Comparison of ENCODE assay signal across 22 mouse cellular contexts in the genomic region with DNA sequence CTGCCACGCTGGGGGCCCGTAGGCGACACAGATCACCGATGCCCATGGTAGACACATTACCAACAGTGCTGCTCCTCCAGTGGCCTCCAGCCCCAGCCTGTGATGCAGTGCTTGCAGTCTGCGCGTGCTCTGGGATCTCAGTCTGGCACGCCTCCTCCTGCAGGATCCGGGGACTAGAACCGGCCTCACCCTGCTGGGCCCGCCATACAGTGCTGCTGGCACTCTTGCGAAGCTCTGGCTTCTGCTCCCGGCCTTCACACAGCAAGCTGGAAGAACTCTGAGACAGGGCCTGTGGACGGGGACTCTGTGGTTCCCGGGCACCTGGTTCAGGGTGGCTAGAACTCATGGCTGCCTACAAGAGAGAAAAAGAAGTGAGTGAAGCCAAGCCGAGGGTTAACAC. TPM values are rescaled to one million over a fixed set of nuclear protein-coding genes. Genes with fewer than 3 reads are reported as not detected.
A peak's percentile ranks its signal among the peaks of the same experiment; 100 is the strongest.
DNase-seq lines count a peak whose midpoint lies in the region; ATAC-seq lines count a peak whose summit lies in the region.
"Had no signal": no experiment of that assay in that cellular context is flagged by ENCODE, and none has a peak within 500 bp of the region (broad histone marks: within the 10 kb centered on the region; RNA-seq: fewer than 3 reads in every experiment).

No protein-coding gene starts in this region.

- H3K9me3 ChIP-seq in forebrain, embryonic 10.5 days: no peaks in the 10 kb centered on the region
- no peaks in the 10 kb centered on the region for H3K9me3 ChIP-seq in forebrain, embryonic 15.5 days
- H3K9me3 ChIP-seq: heart, embryonic 10.5 days; hindbrain, embryonic 12.5 days had no signal

- no peak overlapping the region for H3K4me3 ChIP-seq in forebrain, embryonic 10.5 days
- H3K4me3 ChIP-seq in forebrain, embryonic 15.5 days: no peak overlapping the region
- H3K4me3 ChIP-seq: heart, embryonic 10.5 days; hindbrain, embryonic 12.5 days had no signal

- no peaks in the 10 kb centered on the region for H3K36me3 ChIP-seq in forebrain, embryonic 10.5 days (replicated peaks)
- H3K36me3 ChIP-seq in forebrain, embryonic 15.5 days: no peaks in the 10 kb centered on the region
- H3K36me3 ChIP-seq: heart, embryonic 10.5 days had no signal

- no peak overlapping the region for H3K4me2 ChIP-seq in forebrain, embryonic 15.5 days (replicated peaks)
- H3K4me2 ChIP-seq: hindbrain, embryonic 12.5 days had no signal

- DNase-seq in forebrain, embryonic 10.5 days (ENCODE audit: extremely low spot score, low spot score): no peak
- DNase-seq in ZHBTc4 (ENCODE audit: low read depth, low spot score): peak; percentile 21
- DNase-seq in cerebellum, adult 9-11 months: peak; percentile 49
- peak; percentile 21 to 41 for DNase-seq in cerebellum, postnatal 36 days
- no peak for DNase-seq in lung, postnatal 4 days
- no peak for DNase-seq in layer of hippocampus, adult 9-10 months (ENCODE audit: low spot score)
- DNase-seq in c-Kit-positive CD71-positive TER-119-positive erythroid progenitor cells, embryonic 14.5 days (ENCODE audit: low spot score): no peak
- DNase-seq: adrenal gland, postnatal 14 days; gastrocnemius, postnatal 10 days; heart, adult 18-20 months; heart, postnatal 10 days; heart, postnatal 4 days; kidney, adult 8-10 months had no signal

- peaks cover 18% of the 10 kb centered on the region for H3K27me3 ChIP-seq in forebrain, embryonic 10.5 days (ENCODE audit: poor library complexity, severe bottlenecking)
- no peaks in the 10 kb centered on the region for H3K27me3 ChIP-seq in forebrain, embryonic 15.5 days

- 89% methylated on average over 15 of the region's 15 CpGs for WGBS in forebrain, embryonic 10.5 days
- WGBS in forebrain, embryonic 15.5 days: 92% methylated on average over 15 of the region's 15 CpGs

- H3K27ac ChIP-seq in forebrain, embryonic 10.5 days: 0 out of 2 replicates have a peak overlapping the region, but pooled peaks have one; percentile 17
- no peak overlapping the region for H3K27ac ChIP-seq in forebrain, embryonic 15.5 days (replicated peaks)
- H3K27ac ChIP-seq: heart, embryonic 10.5 days; hindbrain, embryonic 12.5 days had no signal

- no peak overlapping the region for H3K9ac ChIP-seq in forebrain, embryonic 15.5 days (replicated peaks)
- H3K9ac ChIP-seq: hindbrain, embryonic 12.5 days had no signal

- no peak for ATAC-seq in forebrain, embryonic 15.5 days (replicated peaks)
- ATAC-seq: activated CD4-positive, CD25-positive, alpha-beta regulatory T cell, adult 4 months; forebrain, embryonic 14.5 days; hindbrain, embryonic 16.5 days; inflammation-experienced regulatory T-cells, adult 6 months; intestine, postnatal 0 days had no signal

- H3K4me1 ChIP-seq in forebrain, embryonic 10.5 days: peaks cover 15% of the 10 kb centered on the region
- 0 out of 2 replicates have a peak, but pooled peaks cover 2% of the 10 kb centered on the region for H3K4me1 ChIP-seq in forebrain, embryonic 15.5 days

RNA-seq across cellular contexts. Expression of a gene that starts 6.0 kb away (rescaled TPM):
- 0.32 and 0.33 TPM in 2 replicates for polyA plus RNA-seq in forebrain, embryonic 10.5 days (2016; fragmentation: Nextera tagmentation; extraction: Ambion mirVana)
- polyA plus RNA-seq in forebrain, embryonic 15.5 days (2015; fragmentation: Nextera tagmentation; extraction: Ambion mirVana): 3.8 and 3.9 TPM in 2 replicates
- polyA plus RNA-seq: activated CD4-positive, CD25-positive, alpha-beta regulatory T cell, adult 4 months had no signal

RNA-seq across cellular contexts. Expression of a gene that starts 23.9 kb away (rescaled TPM):
- polyA plus RNA-seq in forebrain, embryonic 10.5 days (2016; fragmentation: Nextera tagmentation; extraction: Ambion mirVana): 0.06 and 0.10 TPM in 2 replicates
- 0.41 and 0.65 TPM in 2 replicates for polyA plus RNA-seq in forebrain, embryonic 15.5 days (2015; fragmentation: Nextera tagmentation; extraction: Ambion mirVana)

RNA-seq across cellular contexts. Expression of a gene that starts 43.2 kb away (rescaled TPM):
- polyA plus RNA-seq in forebrain, embryonic 10.5 days (2016; fragmentation: Nextera tagmentation; extraction: Ambion mirVana): not detected in 2 replicates
- 0.04 and 0.05 TPM in 2 replicates for polyA plus RNA-seq in forebrain, embryonic 15.5 days (2015; fragmentation: Nextera tagmentation; extraction: Ambion mirVana)
- polyA plus RNA-seq: activated CD4-positive, CD25-positive, alpha-beta regulatory T cell, adult 4 months; embryonic facial prominence, embryonic 14.5 days; inflammation-experienced regulatory T-cells, adult 6 months had no signal

Comparison
In these comparisons a context has a peak if more than half of its experiments do, and no peak if none do; other contexts are left out.
1. DNase-seq: peak in ZHBTc4 (single experiment), cerebellum, adult 9-11 months (single experiment) and cerebellum, postnatal 36 days (2 of 2); none in forebrain, embryonic 10.5 days (single experiment), lung, postnatal 4 days (0 of 2), layer of hippocampus, adult 9-10 months (single experiment) and c-Kit-positive CD71-positive TER-119-positive erythroid progenitor cells, embryonic 14.5 days (single experiment).